Mouse (Mus musculus) liver, embryonic 15.5 days (tissue): ENCODE results near the gene Usp5. TPM values are rescaled to one million over a fixed set of nuclear protein-coding genes. Genes with fewer than 3 reads are reported as not detected.

Experiments
- ATAC-seq: fragments of 200-750 bp; cut with Nextera tagmentation; 2 replicates; pipeline ENCODE4 v1.8.0; 2017; ENCODE audit warnings: moderate number of reproducible peaks, mild to moderate bottlenecking, moderate library complexity; ENCODE audit not compliant: insufficient read depth
- H3K27ac ChIP-seq: fragments of 300-500 bp; sonication (generic); replicated peaks from 2 replicates; pipeline ENCODE4 v1.5.1; 2015; ENCODE audit warnings: mild to moderate bottlenecking, inconsistent platforms
- H3K27me3 ChIP-seq: fragments of 300-500 bp; sonication (generic); 2 replicates; pipeline ENCODE4 v1.6.1; 2015; ENCODE audit warnings: mild to moderate bottlenecking, inconsistent platforms
- H3K36me3 ChIP-seq: fragments of 300-500 bp; sonication (generic); replicated peaks from 2 replicates; pipeline ENCODE4 v1.6.1; 2015; ENCODE audit warnings: moderate library complexity, mild to moderate bottlenecking, inconsistent platforms
- H3K4me1 ChIP-seq: fragments of 300-500 bp; sonication (generic); replicated peaks from 2 replicates; pipeline ENCODE4 v1.6.1; 2015; ENCODE audit warnings: inconsistent platforms
- H3K4me2 ChIP-seq: fragments of 300-500 bp; sonication (generic); 2 replicates; pipeline ENCODE4 v1.6.1; 2015; ENCODE audit warnings: moderate library complexity, mild to moderate bottlenecking, inconsistent platforms
- H3K4me3 ChIP-seq: fragments of 300-500 bp; sonication (generic); replicated peaks from 2 replicates; pipeline ENCODE4 v1.5.1; 2015; ENCODE audit warnings: mild to moderate bottlenecking, inconsistent platforms
- H3K9ac ChIP-seq: fragments of 300-500 bp; sonication (generic); 2 replicates; pipeline ENCODE4 v1.6.1; 2015; ENCODE audit warnings: moderate library complexity, mild to moderate bottlenecking, inconsistent platforms
- H3K9me3 ChIP-seq: fragments of 300-500 bp; sonication (generic); replicated peaks from 2 replicates; pipeline ENCODE4 v1.6.1; 2016; ENCODE audit warnings: inconsistent platforms
- WGBS: fragments of 180-500 bp; shearing (Covaris S2); methylation state at CpG from one replicate; pipeline ENCODE4 v1.1.7; 2015; ENCODE audit warnings: mixed read lengths; ENCODE audit not compliant: insufficient replicate concordance; 5-methylcytosine and 5-hydroxymethylcytosine counted together
- polyA plus RNA-seq: library from polyadenylated mRNA; unstranded; fragments of >200 nt; fragmentation: Nextera tagmentation; extraction: Ambion mirVana; gene quantifications from 2 replicates; pipeline ENCODE4 v1.2.1, GENCODE M21; 2015

Gene Usp5
- polyA plus RNA-seq, 1 experiment from 2014 or later, result 54.9 TPM

DNA sequence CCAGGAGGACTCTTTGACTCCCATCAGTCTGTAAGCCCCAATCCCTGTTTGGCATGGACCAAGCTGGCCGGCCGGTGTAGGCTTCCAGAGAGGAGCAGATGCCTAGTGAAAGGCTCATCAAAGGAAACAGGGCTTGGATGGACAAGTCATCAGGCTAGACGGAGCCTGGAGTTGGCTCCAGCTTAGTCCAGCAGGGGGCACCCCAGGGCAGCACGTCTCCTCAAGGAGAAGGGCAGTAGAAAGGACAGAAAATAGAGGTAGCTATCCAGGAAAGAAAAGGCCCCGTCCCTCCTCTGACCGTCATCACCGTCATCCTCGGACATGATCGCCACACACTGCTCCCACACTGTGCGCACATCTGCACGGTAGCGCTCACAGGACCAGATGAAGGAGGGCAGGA lies 30.4 kb upstream of the Usp5 start:
- Histone ChIP-seq H3K36me3 (no peaks in the 10 kb centered on the region), H3K27ac (no peak overlapping the region), H3K4me2 (no peak overlapping the region), H3K27me3 (peaks cover 100% of the 10 kb centered on the region), H3K4me3 (no peak overlapping the region), H3K9me3 (no peaks in the 10 kb centered on the region), H3K9ac (no peak overlapping the region), H3K4me1 (peaks cover 14% of the 10 kb centered on the region; the same call in 1 of the 2 replicates)
- ATAC-seq, result 0 out of 2 replicates have a peak, but pooled peaks have one; percentile 22
- 4% methylated on average over 12 of the region's 12 CpGs for WGBS

DNA sequence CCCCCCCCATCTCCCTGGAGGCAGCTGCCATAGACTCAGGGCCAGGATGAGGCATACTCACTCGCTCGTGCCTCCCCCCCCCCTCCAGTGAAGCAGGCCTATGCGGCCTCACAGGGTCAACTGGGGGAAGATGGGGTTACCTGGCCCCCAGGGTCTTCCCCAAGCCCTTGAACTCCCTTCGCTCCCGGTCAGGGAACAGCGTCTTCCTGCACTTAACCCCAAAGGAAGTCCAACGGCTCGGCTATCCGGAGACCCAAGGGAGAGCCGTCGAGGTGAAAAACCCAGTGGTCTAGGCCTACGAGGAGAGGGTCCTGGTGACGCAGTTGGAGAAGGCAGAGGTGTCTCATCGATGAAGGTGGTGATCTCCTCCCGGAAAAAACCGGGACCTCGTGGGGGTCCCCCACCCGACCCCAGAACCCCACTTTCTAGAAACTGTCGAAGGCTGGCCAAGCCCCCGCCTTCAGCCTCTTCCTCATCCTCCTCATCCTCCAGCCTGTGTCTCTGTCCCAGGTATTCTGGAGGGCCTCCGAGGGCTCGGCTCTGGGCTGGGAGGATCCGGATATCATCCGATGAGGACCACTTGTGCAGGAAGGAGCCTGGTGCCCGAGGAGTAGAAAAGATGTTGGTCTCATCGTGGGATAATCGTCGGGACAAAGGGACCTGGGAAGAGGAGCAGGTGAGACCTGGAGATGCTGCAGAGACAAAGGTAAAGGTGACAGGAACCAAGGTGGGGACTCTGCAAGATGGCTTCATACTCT lies 29.5 kb upstream of the Usp5 start:
- H3K9me3 ChIP-seq, result no peaks in the 10 kb centered on the region
- peaks cover 92% of the 10 kb centered on the region for H3K27me3 ChIP-seq
- H3K36me3 ChIP-seq, result no peaks in the 10 kb centered on the region
- no peak overlapping the region for H3K4me3 ChIP-seq
- no peak overlapping the region for H3K27ac ChIP-seq
- H3K9ac ChIP-seq, result no peak overlapping the region
- ATAC-seq, result no peak
- peaks cover 14% of the 10 kb centered on the region; the same call in 1 of the 2 replicates for H3K4me1 ChIP-seq
- 59% methylated on average over 28 of the region's 28 CpGs for WGBS
- H3K4me2 ChIP-seq, result no peak overlapping the region

GRCm38 (mm10) chr6:124857840-124858530 lies 28.7 kb upstream of the Usp5 start:
- H3K27ac ChIP-seq, result no peak overlapping the region
- ATAC-seq, result no peak
- whole genome bisulfite sequencing, result 23% methylated on average over 26 of the region's 26 CpGs
- no peaks in the 10 kb centered on the region for H3K9me3 ChIP-seq
- peaks cover 9% of the 10 kb centered on the region; the same call in 1 of the 2 replicates for H3K4me1 ChIP-seq
- no peaks in the 10 kb centered on the region for H3K36me3 ChIP-seq
- no peak overlapping the region for H3K9ac ChIP-seq
- no peak overlapping the region for H3K4me3 ChIP-seq
- H3K27me3 ChIP-seq, result peaks cover 84% of the 10 kb centered on the region
- no peak overlapping the region for H3K4me2 ChIP-seq

DNA sequence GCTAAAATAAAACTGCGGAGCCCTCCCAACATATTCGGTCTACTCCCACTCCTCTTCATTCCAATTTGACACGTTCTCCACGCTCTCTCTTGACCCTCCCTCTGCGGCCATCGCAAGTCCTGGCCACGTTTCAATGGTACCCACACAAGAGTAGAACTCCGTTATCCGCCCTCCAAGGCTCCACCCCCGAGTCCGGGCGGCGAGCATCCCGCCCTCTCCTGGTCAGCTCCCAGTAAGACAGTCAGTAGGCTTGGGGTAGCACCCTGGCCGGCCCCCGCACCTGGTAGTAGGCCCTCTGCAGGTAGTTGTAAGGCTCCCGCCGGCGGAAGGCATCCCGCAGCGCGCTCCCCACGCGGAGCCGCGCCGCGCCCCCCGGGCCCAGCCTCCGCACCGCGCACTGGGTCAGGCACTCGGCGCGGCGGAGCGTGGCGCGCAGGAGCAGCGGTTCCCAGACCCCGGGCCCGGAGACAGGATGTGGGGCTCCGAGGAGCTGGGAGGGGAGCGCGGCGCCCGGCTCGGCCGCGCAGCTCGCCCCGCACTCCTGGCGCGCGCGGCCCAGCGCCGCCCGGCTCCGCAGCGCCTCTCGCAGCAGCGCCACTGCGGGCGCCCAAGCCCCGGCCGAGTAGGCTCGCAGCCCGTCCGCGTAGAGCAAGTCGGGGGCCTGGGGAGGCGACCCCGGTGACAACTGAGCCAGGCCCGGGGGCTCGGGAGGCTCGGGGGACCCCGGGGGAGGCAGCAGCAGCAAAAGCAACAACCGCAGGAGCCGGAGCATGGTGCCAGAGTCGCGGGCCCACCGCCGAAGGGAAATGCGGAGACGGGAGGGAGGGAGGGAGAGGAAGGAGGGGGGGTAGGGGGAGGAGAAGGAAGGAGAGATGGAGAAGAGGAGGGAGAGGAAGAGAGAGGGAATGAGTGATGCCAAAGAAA lies 27.9 kb upstream of the Usp5 start, which contains the start of gene P3h3:
P3h3 (minus strand) TSS at position 837 of the 924 bp plus-strand sequence.
- H3K4me1 ChIP-seq, result peaks cover 9% of the 10 kb centered on the region; the same call in 1 of the 2 replicates
- H3K4me3 ChIP-seq, result peak within 1 kb of the TSS; percentile 54
- WGBS, result under 1% methylated on average over 86 of the region's 86 CpGs
- H3K36me3 ChIP-seq, result no peaks in the 10 kb centered on the region
- H3K4me2 ChIP-seq, result peak within 1 kb of the TSS; percentile 80
- no peak within 1 kb of the TSS for H3K27ac ChIP-seq
- ATAC-seq, result peak; percentile 38
- H3K9ac ChIP-seq, result peak within 1 kb of the TSS; percentile 25; the same call in 1 of the 2 replicates
- no peaks in the 10 kb centered on the region for H3K9me3 ChIP-seq
- H3K27me3 ChIP-seq, result peaks cover 81% of the 10 kb centered on the region

GRCm38 (mm10) chr6:124856321-124856720 lies 27.0 kb upstream of the Usp5 start:
- Histone ChIP-seq H3K27me3 (peaks cover 72% of the 10 kb centered on the region), H3K4me3 (no peak overlapping the region), H3K9ac (no peak overlapping the region), H3K4me1 (peaks cover 9% of the 10 kb centered on the region; the same call in 1 of the 2 replicates), H3K27ac (no peak overlapping the region), H3K9me3 (no peaks in the 10 kb centered on the region), H3K4me2 (peak overlapping the region; percentile 80; the same call in 1 of the 2 replicates), H3K36me3 (no peaks in the 10 kb centered on the region)
- ATAC-seq, result no peak
- 21% methylated on average over 13 of the region's 14 CpGs for WGBS

DNA sequence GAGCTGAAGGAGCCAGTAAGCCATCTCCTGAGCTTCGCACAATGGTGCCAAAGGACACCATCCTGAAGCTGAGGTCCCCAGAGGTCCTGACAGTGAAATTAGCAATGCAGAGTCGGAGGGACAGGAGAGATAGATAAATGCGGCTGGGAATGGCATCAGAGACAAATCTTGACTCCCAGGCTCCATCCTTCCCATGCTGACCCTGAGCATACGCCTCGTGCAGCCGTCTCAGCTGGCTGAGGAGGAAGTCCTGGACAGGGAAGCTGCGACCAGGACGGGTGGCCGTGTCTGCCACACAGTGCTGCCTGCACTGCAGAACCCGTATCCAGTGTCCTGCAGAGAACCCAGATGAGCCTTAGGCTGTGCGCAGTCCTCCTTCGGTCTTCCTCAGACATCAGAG lies 25.4 kb upstream of the Usp5 start:
- Histone ChIP-seq H3K4me2 (no peak overlapping the region), H3K9ac (no peak overlapping the region), H3K27me3 (peaks cover 56% of the 10 kb centered on the region), H3K4me1 (peaks cover 9% of the 10 kb centered on the region; the same call in 1 of the 2 replicates), H3K36me3 (no peaks in the 10 kb centered on the region), H3K4me3 (no peak overlapping the region), H3K9me3 (no peaks in the 10 kb centered on the region), H3K27ac (no peak overlapping the region)
- 44% methylated on average over 12 of the region's 12 CpGs for WGBS
- no peak for ATAC-seq

DNA sequence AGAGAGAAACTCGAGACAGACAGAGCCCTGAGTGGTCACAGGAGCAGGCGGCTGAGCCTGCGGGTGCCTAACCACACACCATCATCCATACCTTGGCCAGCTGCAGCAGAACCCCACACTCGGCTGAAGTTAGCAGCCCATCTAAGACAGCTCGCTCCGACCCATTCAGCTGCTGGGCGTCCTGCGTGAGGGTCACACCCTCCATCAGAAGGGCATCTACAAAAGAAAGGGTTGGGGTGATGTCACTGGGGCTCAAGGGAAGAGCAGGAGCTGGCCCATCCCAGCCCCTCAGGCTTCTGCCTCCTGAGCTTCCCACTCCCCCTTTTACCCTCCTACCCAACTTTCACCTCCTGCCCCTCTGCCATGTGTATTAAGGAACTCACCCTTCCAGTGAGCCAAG lies 21.3 kb upstream of the Usp5 start:
- Histone ChIP-seq H3K9me3 (no peaks in the 10 kb centered on the region), H3K27ac (no peak overlapping the region), H3K4me2 (no peak overlapping the region), H3K4me3 (no peak overlapping the region), H3K4me1 (no peaks in the 10 kb centered on the region; the same call in 1 of the 2 replicates), H3K36me3 (no peaks in the 10 kb centered on the region), H3K9ac (no peak overlapping the region), H3K27me3 (peaks cover 14% of the 10 kb centered on the region)
- WGBS, result 53% methylated on average over 8 of the region's 8 CpGs
- no peak for ATAC-seq

GRCm38 (mm10) chr6:124847305-124847704 lies 18.0 kb upstream of the Usp5 start:
- no peak overlapping the region for H3K4me2 ChIP-seq
- no peak overlapping the region for H3K9ac ChIP-seq
- H3K4me1 ChIP-seq, result no peaks in the 10 kb centered on the region; the same call in 1 of the 2 replicates
- no peak overlapping the region for H3K4me3 ChIP-seq
- no peaks in the 10 kb centered on the region for H3K36me3 ChIP-seq
- H3K9me3 ChIP-seq, result no peaks in the 10 kb centered on the region
- no peak for ATAC-seq
- 16% methylated on average over 9 of the region's 9 CpGs for WGBS
- no peaks in the 10 kb centered on the region for H3K27me3 ChIP-seq
- H3K27ac ChIP-seq, result no peak overlapping the region

- H3K27ac ChIP-seq, result no peak within 1 kb of the TSS
- no peak for ATAC-seq
- no peaks in the 10 kb centered on the region for H3K9me3 ChIP-seq
- no peak within 1 kb of the TSS for H3K4me3 ChIP-seq
- H3K4me1 ChIP-seq, result peaks cover 12% of the 10 kb centered on the region
- peaks cover 3% of the 10 kb centered on the region; the same call in 1 of the 2 replicates for H3K36me3 ChIP-seq
- H3K9ac ChIP-seq, result no peak within 1 kb of the TSS
- H3K27me3 ChIP-seq, result peaks cover 10% of the 10 kb centered on the region
- WGBS, result 24% methylated on average over 15 of the region's 15 CpGs
- no peak within 1 kb of the TSS for H3K4me2 ChIP-seq
These were observed 11.2 kb upstream of the Usp5 start, which contains the start of gene Gnb3 for GRCm38 (mm10) chr6:124840241-124841167. Gene Gnb3 (minus strand): TSS chr6:124840275.

DNA sequence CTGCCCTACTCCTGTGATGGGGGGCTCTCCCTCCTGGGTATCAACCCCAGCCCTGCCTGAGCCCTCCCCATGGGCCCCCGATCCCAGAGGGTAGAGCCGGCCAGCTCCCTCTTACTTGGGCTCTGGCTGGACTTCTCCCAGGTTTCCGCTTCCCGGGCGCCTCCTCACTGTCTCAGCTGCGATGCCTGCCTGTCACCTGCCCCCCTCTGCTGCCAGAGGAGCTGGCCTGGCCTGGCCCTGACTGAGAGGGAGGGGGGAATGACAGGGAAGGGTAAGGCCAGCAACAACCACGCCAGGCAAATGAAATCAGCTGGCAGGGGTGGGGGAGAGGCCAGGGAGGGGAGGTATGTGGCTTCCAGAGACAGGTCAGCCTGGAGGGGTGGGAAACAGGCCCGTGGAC lies 10.5 kb upstream of the Usp5 start:
- H3K4me2 ChIP-seq, result no peak overlapping the region
- H3K36me3 ChIP-seq, result peaks cover 10% of the 10 kb centered on the region
- H3K27ac ChIP-seq, result no peak overlapping the region
- H3K9ac ChIP-seq, result no peak overlapping the region
- peaks cover 14% of the 10 kb centered on the region for H3K4me1 ChIP-seq
- H3K27me3 ChIP-seq, result peaks cover 10% of the 10 kb centered on the region
- 18% methylated on average over 8 of the region's 8 CpGs for WGBS
- ATAC-seq, result no peak
- H3K9me3 ChIP-seq, result no peaks in the 10 kb centered on the region
- no peak overlapping the region for H3K4me3 ChIP-seq
